Mouse (Mus musculus) intestine, postnatal 0 days (tissue): ENCODE measurements around the gene Gm20489. TPM values are rescaled to one million over a fixed set of nuclear protein-coding genes. Genes with fewer than 3 reads are reported as not detected.

Experiments used
- ATAC-seq: fragments of 200-750 bp; cut with Nextera tagmentation; 2 replicates; pipeline ENCODE4 v1.8.0; 2017; ENCODE audit warnings: mild to moderate bottlenecking, moderate TSS enrichment, moderate library complexity
- H3K27ac ChIP-seq: fragments of 300-500 bp; sonication (generic); 2 replicates; pipeline ENCODE4 v1.5.1; 2014; ENCODE audit warnings: mild to moderate bottlenecking, low read depth, low read length, moderate library complexity
- H3K27me3 ChIP-seq: fragments of 300-500 bp; sonication (generic); replicated peaks from 2 replicates; pipeline ENCODE4 v1.6.1; 2014; ENCODE audit warnings: low read length, mixed read lengths; ENCODE audit not compliant: control insufficient read depth, insufficient read depth
- H3K36me3 ChIP-seq: fragments of 300-500 bp; sonication (generic); 2 replicates; pipeline ENCODE4 v1.6.1; 2014; ENCODE audit warnings: mild to moderate bottlenecking, moderate library complexity; ENCODE audit not compliant: control insufficient read depth, insufficient read depth
- H3K4me1 ChIP-seq: fragments of 300-500 bp; sonication (generic); replicated peaks from 2 replicates; pipeline ENCODE4 v1.6.1; 2014; ENCODE audit warnings: antibody characterized with exemption, low read length, mixed read lengths; ENCODE audit not compliant: control insufficient read depth, insufficient read depth
- H3K4me2 ChIP-seq: fragments of 300-500 bp; sonication (generic); replicated peaks from 2 replicates; pipeline ENCODE4 v1.6.1; 2014; ENCODE audit warnings: low read depth, mild to moderate bottlenecking, moderate library complexity
- H3K4me3 ChIP-seq: fragments of 300-500 bp; sonication (generic); 2 replicates; pipeline ENCODE4 v1.5.1; 2014; ENCODE audit warnings: low read depth, low read length
- H3K9ac ChIP-seq: fragments of 300-500 bp; sonication (generic); 2 replicates; pipeline ENCODE4 v1.6.1; 2014; ENCODE audit warnings: mild to moderate bottlenecking, low read depth, low read length
- H3K9me3 ChIP-seq: fragments of 300-500 bp; sonication (generic); 2 replicates; pipeline ENCODE4 v1.6.1; 2016; ENCODE audit warnings: mixed run types; ENCODE audit not compliant: control insufficient read depth
- CTCF ChIP-seq: sonication (generic); IDR thresholded peaks from 2 replicates; pipeline ENCODE4 v1.5.1; 2016; ENCODE audit warnings: low read depth, mild to moderate bottlenecking, control low read depth, antibody characterized with exemption, moderate library complexity
- WGBS: fragments of 180-500 bp; shearing (Covaris S2); extraction: QIAGEN DNeasy Blood & Tissue Kit; methylation state at CpG from one replicate; pipeline ENCODE4 v1.1.7; 2014; 5-methylcytosine and 5-hydroxymethylcytosine counted together
- polyA plus RNA-seq: library from polyadenylated mRNA; unstranded; fragments of >200 nt; fragmentation: Nextera tagmentation; extraction: Ambion mirVana; gene quantifications from 2 replicates; pipeline ENCODE4 v1.2.1, GENCODE M21; 2015

The Gm20489 gene
- polyA plus RNA-seq, 1 experiment from 2014 or later = not detected

DNA sequence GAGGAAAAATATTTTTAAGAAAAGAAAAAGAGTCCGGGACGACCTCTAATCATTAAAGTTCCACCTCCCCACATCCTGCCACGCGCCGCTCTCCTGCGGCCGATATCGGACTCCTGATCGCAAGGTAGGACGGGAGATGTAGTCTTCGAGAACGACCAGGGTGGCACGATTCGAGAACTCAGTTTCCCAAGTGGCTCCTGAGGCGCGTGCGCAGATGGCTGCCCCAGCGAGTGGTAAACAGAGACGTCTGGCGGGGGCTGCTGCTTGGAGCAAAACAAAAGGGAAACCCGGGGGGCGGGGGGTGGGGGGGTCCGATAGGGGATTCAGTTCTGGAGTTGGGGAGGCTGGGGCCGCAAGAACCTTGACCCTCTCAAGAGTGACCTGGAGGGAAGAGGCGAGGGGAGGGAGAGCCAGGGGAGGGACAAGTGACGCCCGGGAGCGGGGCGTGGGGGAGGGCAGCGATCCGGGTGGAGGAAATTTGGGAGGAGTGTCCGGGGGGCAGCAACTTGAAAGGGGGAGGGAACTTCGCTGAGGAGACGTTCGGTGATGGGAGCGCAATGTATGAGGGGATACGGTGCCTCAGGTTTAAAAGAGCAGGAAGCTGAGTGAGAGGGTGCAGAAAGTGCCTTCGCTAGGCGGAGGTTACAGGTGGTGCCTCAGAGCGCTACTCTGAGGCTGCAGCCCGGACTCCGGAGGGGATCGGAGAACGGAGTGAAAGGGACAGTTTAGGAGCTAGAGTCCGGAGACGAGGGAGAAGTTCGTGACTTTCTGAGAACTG lies 14.7 kb downstream of the Gm20489 start, which contains the start of gene Foxo4:
Gene Foxo4, plus strand, starts transcription at position 577 of the 778 bp plus-strand sequence.
- H3K9me3 ChIP-seq = no peaks in the 10 kb centered on the region
- H3K4me2 ChIP-seq = peak within 1 kb of the TSS; percentile 75
- peak; percentile 89 for ATAC-seq
- no peak within 1 kb of the TSS for H3K27ac ChIP-seq
- no peak for TF ChIP-seq CTCF
- no peaks in the 10 kb centered on the region for H3K4me1 ChIP-seq
- H3K36me3 ChIP-seq = no peaks in the 10 kb centered on the region
- H3K9ac ChIP-seq = peak within 1 kb of the TSS; percentile 51
- peak within 1 kb of the TSS; percentile 57 for H3K4me3 ChIP-seq
- no peaks in the 10 kb centered on the region for H3K27me3 ChIP-seq
- 24% methylated on average over 47 of the region's 47 CpGs for WGBS

DNA sequence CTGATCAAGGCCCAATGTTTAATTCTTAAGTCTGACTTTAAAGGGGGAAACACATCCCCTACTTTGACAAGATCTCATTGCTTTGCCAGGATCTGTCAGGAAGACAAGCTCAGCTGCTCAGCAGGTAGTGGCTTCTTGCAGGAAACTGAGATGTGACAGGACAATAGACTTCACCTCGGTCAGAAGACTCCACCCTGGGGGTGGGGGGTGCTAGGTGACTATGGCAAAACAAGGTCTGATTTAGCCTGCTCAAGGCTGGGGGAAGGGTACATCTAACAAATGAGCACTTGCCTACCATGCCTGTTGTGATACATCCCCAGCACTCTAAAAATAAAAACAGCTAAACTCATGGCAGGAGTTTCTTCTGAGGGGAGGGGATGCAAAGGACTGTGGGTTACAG lies 23.8 kb downstream of the Gm20489 start:
- H3K27me3 ChIP-seq = no peaks in the 10 kb centered on the region
- H3K36me3 ChIP-seq = no peaks in the 10 kb centered on the region
- H3K9me3 ChIP-seq = no peaks in the 10 kb centered on the region
- no peak overlapping the region for H3K4me2 ChIP-seq
- H3K4me3 ChIP-seq = no peak overlapping the region
- no peak for ATAC-seq
- H3K4me1 ChIP-seq = no peaks in the 10 kb centered on the region
- TF ChIP-seq CTCF = no peak
- 27% methylated on average over 1 of the region's 1 CpGs for WGBS
- H3K9ac ChIP-seq = no peak overlapping the region
- no peak overlapping the region for H3K27ac ChIP-seq

DNA sequence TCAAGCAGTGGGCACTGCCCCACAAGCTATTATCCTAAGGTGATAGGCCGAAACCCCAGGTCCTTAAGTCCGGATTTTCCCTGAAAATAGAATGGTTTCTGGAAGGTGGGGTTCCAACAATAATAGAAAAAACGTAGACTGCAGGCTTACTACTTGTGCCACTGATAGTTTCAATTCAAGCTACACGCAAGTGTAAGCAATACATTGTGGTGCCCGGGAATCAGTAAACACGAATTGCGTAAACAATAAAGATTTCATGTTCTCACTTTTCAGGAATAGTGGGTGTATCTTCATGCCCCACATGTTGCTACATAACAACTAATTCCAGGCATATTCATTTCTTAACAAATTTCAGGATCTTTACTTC lies 46.0 kb downstream of the Gm20489 start:
- no peaks in the 10 kb centered on the region for H3K9me3 ChIP-seq
- H3K36me3 ChIP-seq = no peaks in the 10 kb centered on the region
- no peak overlapping the region for H3K9ac ChIP-seq
- no peak overlapping the region for H3K27ac ChIP-seq
- H3K4me3 ChIP-seq = peak overlapping the region; percentile 54
- H3K4me2 ChIP-seq = peak overlapping the region; percentile 59
- WGBS = 32% methylated on average over 7 of the region's 7 CpGs
- no peak for TF ChIP-seq CTCF
- H3K4me1 ChIP-seq = no peaks in the 10 kb centered on the region
- H3K27me3 ChIP-seq = no peaks in the 10 kb centered on the region
- ATAC-seq = no peak

DNA sequence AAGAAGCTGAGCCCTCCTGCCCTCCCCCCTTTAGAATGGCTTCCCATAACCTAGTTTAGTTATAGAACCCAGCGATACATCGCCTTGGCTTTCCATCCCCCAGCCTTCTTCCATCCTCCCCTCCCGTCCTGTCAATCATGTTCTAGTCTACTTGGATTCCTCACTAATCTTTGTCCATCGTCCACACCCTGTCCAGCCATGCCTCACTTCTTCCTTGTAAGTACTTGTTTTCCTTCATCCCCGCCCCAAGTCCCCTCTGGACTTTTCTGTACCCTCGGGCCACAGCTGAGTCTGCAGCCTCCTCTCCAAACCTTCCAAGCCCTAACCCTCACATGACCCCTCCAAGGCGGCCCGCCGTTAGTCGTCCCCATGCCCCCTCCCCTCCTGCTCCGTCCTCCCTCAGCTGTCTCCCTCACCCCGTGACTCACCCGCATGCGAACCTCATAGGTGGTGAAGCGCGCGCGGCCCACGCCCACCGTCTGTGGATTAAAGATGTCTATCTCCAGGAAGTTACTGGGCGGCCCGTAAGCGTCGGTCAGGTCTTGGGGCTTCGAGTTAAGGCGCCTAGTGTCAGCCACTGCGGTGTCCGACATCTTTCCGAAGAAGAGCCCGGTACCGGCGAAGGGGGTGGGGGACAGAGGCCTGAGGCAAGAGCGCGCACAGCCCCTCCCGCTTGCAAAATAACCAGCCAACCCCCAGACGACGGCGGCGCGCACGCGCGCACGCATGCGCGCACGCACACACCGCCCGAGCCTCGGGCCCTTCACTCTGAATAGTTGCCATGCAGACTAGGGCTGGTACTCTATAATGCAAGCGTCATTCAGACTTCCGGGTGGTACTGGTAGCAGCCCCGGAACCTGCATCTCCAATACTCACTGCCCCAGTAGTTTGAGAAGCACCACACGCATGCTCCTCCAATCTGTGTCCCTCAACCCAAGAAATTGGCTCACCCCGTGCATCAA lies 46.7 kb downstream of the Gm20489 start, which contains the start of gene Snx12:
Gene Snx12, minus strand, starts transcription at position 730 of the 962 bp plus-strand sequence.
- Histone ChIP-seq H3K4me3 (peak within 1 kb of the TSS; percentile 54), H3K9me3 (no peaks in the 10 kb centered on the region), H3K27ac (peak within 1 kb of the TSS; percentile 74), H3K4me1 (no peaks in the 10 kb centered on the region), H3K9ac (peak within 1 kb of the TSS; percentile 45; the same call in 1 of the 2 replicates), H3K27me3 (no peaks in the 10 kb centered on the region), H3K36me3 (no peaks in the 10 kb centered on the region), H3K4me2 (peak within 1 kb of the TSS; percentile 59)
- no peak for TF ChIP-seq CTCF
- 20% methylated on average over 55 of the region's 55 CpGs for WGBS
- peak; percentile 95 for ATAC-seq

Other genes with a start within 250 kb of the Gm20489 start
- 0.05 and 0.07 TPM in 2 replicates for gene Tex11, start 209.4 kb downstream of the Gm20489 start, polyA plus RNA-seq
- 0.61 and 0.74 TPM in 2 replicates for gene Slc7a3, start 183.0 kb downstream of the Gm20489 start, polyA plus RNA-seq
- 44.3 and 44.9 TPM in 2 replicates for gene Snx12, start 46.5 kb downstream of the Gm20489 start, polyA plus RNA-seq
- gene Foxo4, start 14.5 kb downstream of the Gm20489 start, polyA plus RNA-seq = 1.4 and 1.6 TPM in 2 replicates
- gene Gm614, start 5.0 kb downstream of the Gm20489 start, polyA plus RNA-seq = not detected in 2 replicates
- gene Il2rg, start 768 bp downstream of the Gm20489 start, polyA plus RNA-seq = 4.6 and 6.1 TPM in 2 replicates
- gene Med12, start 5.0 kb upstream of the Gm20489 start, polyA plus RNA-seq = 13.9 and 14.0 TPM in 2 replicates
- gene Nlgn3, start 30.1 kb upstream of the Gm20489 start, polyA plus RNA-seq = 1.5 and 2.2 TPM in 2 replicates
- 105 and 119 TPM in 2 replicates for gene Gjb1, start 107.4 kb upstream of the Gm20489 start, polyA plus RNA-seq
- gene Zmym3, start 151.8 kb upstream of the Gm20489 start, polyA plus RNA-seq = 9.8 and 10.6 TPM in 2 replicates
- gene Nono, start 160.3 kb upstream of the Gm20489 start, polyA plus RNA-seq = 101 and 103 TPM in 2 replicates
- 0.25 and 0.29 TPM in 2 replicates for gene Itgb1bp2, start 180.1 kb upstream of the Gm20489 start, polyA plus RNA-seq